Mouse (Mus musculus) lung, postnatal 0 days (tissue): ENCODE measurements around the gene Ksr2.

ENCODE experiments used
- CTCF ChIP-seq: IDR thresholded peaks from 2 replicates; pipeline ENCODE4 v1.5.1; 2016; ENCODE audit warnings: antibody characterized with exemption, mild to moderate bottlenecking
- EP300 ChIP-seq: IDR thresholded peaks from 2 replicates; pipeline ENCODE4 v1.6.1; 2016; ENCODE audit warnings: antibody characterized with exemption, mild to moderate bottlenecking, control low read depth

DNA sequence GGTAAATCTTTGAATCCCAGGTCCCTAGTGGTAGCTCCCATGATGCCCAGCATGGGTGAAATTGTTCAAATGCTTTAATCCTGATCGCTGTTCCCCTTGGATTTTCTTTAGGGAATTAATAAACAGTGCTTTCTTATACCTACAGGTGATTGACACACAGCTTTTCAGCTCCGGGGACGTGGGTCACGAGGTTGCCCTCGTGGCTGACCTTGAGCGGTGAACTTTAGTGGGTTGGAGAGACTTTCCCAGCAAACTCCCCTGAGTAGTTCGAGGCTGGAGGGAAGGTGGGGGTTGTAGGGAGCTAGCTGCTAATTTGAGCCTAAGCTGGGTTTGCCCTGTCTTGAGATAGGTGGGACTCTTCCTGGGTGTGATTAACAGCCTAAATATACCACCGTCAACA, 41.7 kb downstream of the Ksr2 start:
- no peak for TF ChIP-seq CTCF
- TF ChIP-seq EP300, result no peak
